Mouse (Mus musculus): ENCODE results near the gene Tob2.

GRCm38 (mm10) chr15:81894002-81894401 lies 35.4 kb upstream of the Tob2 start:
- no peak for TF ChIP-seq CTCF (IDR thresholded peaks at IDR 0.05; ENCODE audit: low read depth)
- no peak for TF ChIP-seq EP300 (IDR thresholded peaks at IDR 0.05; ENCODE audit: low read depth)

Data from heart, postnatal 0 days (tissue).